Mouse (Mus musculus) forebrain, embryonic 16.5 days (tissue): ENCODE results near the gene 4930563M21Rik. TPM values are rescaled to one million over a fixed set of nuclear protein-coding genes. Genes with fewer than 3 reads are reported as not detected.

Experiments used
- polyA plus RNA-seq: library from polyadenylated mRNA; unstranded; fragments of >200 nt; fragmentation: Nextera tagmentation; extraction: Ambion mirVana; gene quantifications from 2 replicates; pipeline ENCODE4 v1.2.1, GENCODE M21; 2015

The 4930563M21Rik gene
- polyA plus RNA-seq, 1 experiment from 2014 or later = not detected

Other genes with a start within 250 kb of the 4930563M21Rik start
- 36.5 and 39.8 TPM in 2 replicates for gene Scaper, start 72.4 kb downstream of the 4930563M21Rik start, polyA plus RNA-seq
- gene Rcn2, start 31.3 kb upstream of the 4930563M21Rik start, polyA plus RNA-seq = 268 and 301 TPM in 2 replicates
- 0.29 and 0.70 TPM in 2 replicates for gene Pstpip1, start 79.4 kb upstream of the 4930563M21Rik start, polyA plus RNA-seq
- 553 and 582 TPM in 2 replicates for gene Tspan3, start 154.9 kb upstream of the 4930563M21Rik start, polyA plus RNA-seq